Mouse (Mus musculus) forebrain, embryonic 14.5 days (tissue): ENCODE data around the gene Rac2. TPM values are rescaled to one million over a fixed set of nuclear protein-coding genes. Genes with fewer than 3 reads are reported as not detected.
A peak's percentile ranks its signal among the peaks of the same experiment; 100 is the strongest.

ENCODE experiments used
- ATAC-seq: fragments of 200-750 bp; cut with Nextera tagmentation; 2 replicates; pipeline ENCODE4 v1.8.0; 2017; ENCODE audit warnings: mild to moderate bottlenecking, moderate library complexity
- DNase-seq: peaks from one replicate; pipeline ENCODE4 v3.0.0-alpha.2; 2015; ENCODE audit warnings: low spot score
- H3K27ac ChIP-seq: fragments of 300-500 bp; sonication (generic); 2 replicates; pipeline ENCODE4 v1.5.1; 2014; ENCODE audit warnings: low read depth, mild to moderate bottlenecking, control low read depth, low read length, moderate library complexity
- H3K27me3 ChIP-seq: fragments of 300-500 bp; sonication (generic); replicated peaks from 2 replicates; pipeline ENCODE4 v1.6.1; 2014; ENCODE audit warnings: low read length, control low read depth, mixed read lengths; ENCODE audit not compliant: control insufficient read depth, insufficient read depth
- H3K36me3 ChIP-seq: fragments of 300-500 bp; sonication (generic); 2 replicates; pipeline ENCODE4 v1.6.1; 2014; ENCODE audit warnings: low read length, control low read depth; ENCODE audit not compliant: control insufficient read depth, insufficient read depth
- H3K4me1 ChIP-seq: fragments of 300-500 bp; sonication (generic); 2 replicates; pipeline ENCODE4 v1.6.1; 2014; ENCODE audit warnings: antibody characterized with exemption, low read length, control low read depth; ENCODE audit not compliant: control insufficient read depth, insufficient read depth
- H3K4me2 ChIP-seq: fragments of 300-500 bp; sonication (generic); 2 replicates; pipeline ENCODE4 v1.6.1; 2014; ENCODE audit warnings: mild to moderate bottlenecking, control low read depth, low read length
- H3K4me3 ChIP-seq: fragments of 300-500 bp; sonication (generic); 2 replicates; pipeline ENCODE4 v1.5.1; 2014; ENCODE audit warnings: low read depth, low read length, control low read depth
- H3K9ac ChIP-seq: fragments of 300-500 bp; sonication (generic); 2 replicates; pipeline ENCODE4 v1.6.1; 2014; ENCODE audit warnings: mild to moderate bottlenecking, low read length, control low read depth, moderate library complexity
- H3K9me3 ChIP-seq: fragments of 300-500 bp; sonication (generic); replicated peaks from 2 replicates; pipeline ENCODE4 v1.6.1; 2016; ENCODE audit warnings: low read length, control low read depth, mixed read lengths; ENCODE audit not compliant: control insufficient read depth
- WGBS: fragments of 180-500 bp; shearing (Covaris S2); extraction: QIAGEN DNeasy Blood & Tissue Kit; methylation state at CpG from one replicate; pipeline ENCODE4 v1.1.7; 2014; 5-methylcytosine and 5-hydroxymethylcytosine counted together
- polyA plus RNA-seq: library from polyadenylated mRNA; unstranded; fragments of >200 nt; fragmentation: Nextera tagmentation; extraction: Ambion mirVana; gene quantifications from 2 replicates; pipeline ENCODE4 v1.2.1, GENCODE M21; 2014

The Rac2 gene
- 3.5 and 5.9 TPM in 2 replicates for polyA plus RNA-seq

GRCm38 (mm10) chr15:78572658-78573397 is at the start of gene Rac2:
TSS of gene Rac2 (minus strand) at chr15:78572783.
- Histone ChIP-seq H3K9me3 (no peaks in the 10 kb centered on the region), H3K4me2 (no peak within 1 kb of the TSS), H3K36me3 (no peaks in the 10 kb centered on the region), H3K27me3 (no peaks in the 10 kb centered on the region), H3K4me3 (no peak within 1 kb of the TSS), H3K27ac (no peak within 1 kb of the TSS), H3K4me1 (no peaks in the 10 kb centered on the region), H3K9ac (no peak within 1 kb of the TSS)
- no peak for ATAC-seq
- no peak for DNase-seq
- WGBS = 81% methylated on average over 8 of the region's 8 CpGs

GRCm38 (mm10) chr15:78616973-78617372 is 44.4 kb upstream of the Rac2 start:
- ATAC-seq (no peak), DNase-seq (no peak)
- 84% methylated on average over 2 of the region's 2 CpGs for WGBS
- Histone ChIP-seq H3K4me1 (no peaks in the 10 kb centered on the region), H3K27ac (no peak overlapping the region), H3K4me3 (no peak overlapping the region), H3K36me3 (no peaks in the 10 kb centered on the region), H3K4me2 (no peak overlapping the region), H3K27me3 (no peaks in the 10 kb centered on the region), H3K9ac (no peak overlapping the region), H3K9me3 (no peaks in the 10 kb centered on the region)

- H3K4me2 ChIP-seq = no peak overlapping the region
- 92% methylated on average over 7 of the region's 7 CpGs for WGBS
- H3K27me3 ChIP-seq = no peaks in the 10 kb centered on the region
- no peaks in the 10 kb centered on the region for H3K36me3 ChIP-seq
- no peak overlapping the region for H3K4me3 ChIP-seq
- DNase-seq (no peak), ATAC-seq (no peak)
- H3K9ac ChIP-seq = no peak overlapping the region
- H3K9me3 ChIP-seq = no peaks in the 10 kb centered on the region
- no peak overlapping the region for H3K27ac ChIP-seq
- peaks cover 5% of the 10 kb centered on the region; the same call in 1 of the 2 replicates for H3K4me1 ChIP-seq
Observed at GRCm38 (mm10) chr15:78614536-78614935, 42.0 kb upstream of the Rac2 start.

GRCm38 (mm10) chr15:78610705-78611462 is 38.3 kb upstream of the Rac2 start:
- 28% methylated on average over 12 of the region's 12 CpGs for WGBS
- DNase-seq (peak; percentile 56), ATAC-seq (peak; percentile 54)
- H3K36me3 ChIP-seq = no peaks in the 10 kb centered on the region
- peak overlapping the region; percentile 39; the same call in 1 of the 2 replicates for H3K27ac ChIP-seq
- H3K9me3 ChIP-seq = no peaks in the 10 kb centered on the region
- H3K27me3 ChIP-seq = no peaks in the 10 kb centered on the region
- H3K4me3 ChIP-seq = no peak overlapping the region
- H3K9ac ChIP-seq = 0 out of 2 replicates have a peak overlapping the region, but pooled peaks have one; percentile 21
- H3K4me2 ChIP-seq = no peak overlapping the region
- peaks cover 5% of the 10 kb centered on the region; the same call in 1 of the 2 replicates for H3K4me1 ChIP-seq

- no peak for DNase-seq
- WGBS = 73% methylated on average over 4 of the region's 4 CpGs
- Histone ChIP-seq H3K9me3 (no peaks in the 10 kb centered on the region), H3K27me3 (no peaks in the 10 kb centered on the region), H3K27ac (no peak overlapping the region), H3K36me3 (no peaks in the 10 kb centered on the region), H3K4me1 (peaks cover 5% of the 10 kb centered on the region; the same call in 1 of the 2 replicates), H3K4me2 (no peak overlapping the region), H3K9ac (no peak overlapping the region), H3K4me3 (no peak overlapping the region)
- ATAC-seq = no peak
Observed at GRCm38 (mm10) chr15:78607463-78607862, 34.9 kb upstream of the Rac2 start.

GRCm38 (mm10) chr15:78606059-78606458 is 33.5 kb upstream of the Rac2 start:
- DNase-seq (peak; percentile 49), ATAC-seq (no peak)
- Histone ChIP-seq H3K4me3 (no peak overlapping the region), H3K4me2 (no peak overlapping the region), H3K27ac (no peak overlapping the region), H3K27me3 (no peaks in the 10 kb centered on the region), H3K36me3 (no peaks in the 10 kb centered on the region), H3K9me3 (no peaks in the 10 kb centered on the region), H3K9ac (no peak overlapping the region), H3K4me1 (peaks cover 3% of the 10 kb centered on the region; the same call in 1 of the 2 replicates)
- WGBS = 72% methylated on average over 6 of the region's 6 CpGs

GRCm38 (mm10) chr15:78605371-78605791 is 32.8 kb upstream of the Rac2 start:
- Histone ChIP-seq H3K4me2 (no peak overlapping the region), H3K9ac (no peak overlapping the region), H3K4me3 (no peak overlapping the region), H3K9me3 (no peaks in the 10 kb centered on the region), H3K27me3 (no peaks in the 10 kb centered on the region), H3K27ac (0 out of 2 replicates have a peak overlapping the region, but pooled peaks have one; percentile 27), H3K4me1 (no peaks in the 10 kb centered on the region), H3K36me3 (no peaks in the 10 kb centered on the region)
- WGBS = 72% methylated on average over 3 of the region's 3 CpGs
- DNase-seq (no peak), ATAC-seq (no peak)

- ATAC-seq = no peak
- no peaks in the 10 kb centered on the region for H3K36me3 ChIP-seq
- no peak for DNase-seq
- no peak overlapping the region for H3K9ac ChIP-seq
- no peak overlapping the region for H3K4me2 ChIP-seq
- H3K4me1 ChIP-seq = no peaks in the 10 kb centered on the region
- no peak overlapping the region for H3K27ac ChIP-seq
- H3K4me3 ChIP-seq = no peak overlapping the region
- H3K9me3 ChIP-seq = no peaks in the 10 kb centered on the region
- H3K27me3 ChIP-seq = no peaks in the 10 kb centered on the region
- 74% methylated on average over 6 of the region's 6 CpGs for WGBS
Observed at GRCm38 (mm10) chr15:78604255-78604654, 31.7 kb upstream of the Rac2 start.

- H3K27me3 ChIP-seq = no peaks in the 10 kb centered on the region
- ATAC-seq (no peak), DNase-seq (no peak)
- no peak overlapping the region for H3K4me3 ChIP-seq
- no peaks in the 10 kb centered on the region for H3K36me3 ChIP-seq
- 79% methylated on average over 6 of the region's 6 CpGs for WGBS
- no peak overlapping the region for H3K9ac ChIP-seq
- no peaks in the 10 kb centered on the region for H3K4me1 ChIP-seq
- H3K27ac ChIP-seq = no peak overlapping the region
- H3K4me2 ChIP-seq = no peak overlapping the region
- no peaks in the 10 kb centered on the region for H3K9me3 ChIP-seq
Observed at GRCm38 (mm10) chr15:78601180-78601579, 28.6 kb upstream of the Rac2 start.
